ENCODE assay signal across 1 mouse cellular context in the genomic region with DNA sequence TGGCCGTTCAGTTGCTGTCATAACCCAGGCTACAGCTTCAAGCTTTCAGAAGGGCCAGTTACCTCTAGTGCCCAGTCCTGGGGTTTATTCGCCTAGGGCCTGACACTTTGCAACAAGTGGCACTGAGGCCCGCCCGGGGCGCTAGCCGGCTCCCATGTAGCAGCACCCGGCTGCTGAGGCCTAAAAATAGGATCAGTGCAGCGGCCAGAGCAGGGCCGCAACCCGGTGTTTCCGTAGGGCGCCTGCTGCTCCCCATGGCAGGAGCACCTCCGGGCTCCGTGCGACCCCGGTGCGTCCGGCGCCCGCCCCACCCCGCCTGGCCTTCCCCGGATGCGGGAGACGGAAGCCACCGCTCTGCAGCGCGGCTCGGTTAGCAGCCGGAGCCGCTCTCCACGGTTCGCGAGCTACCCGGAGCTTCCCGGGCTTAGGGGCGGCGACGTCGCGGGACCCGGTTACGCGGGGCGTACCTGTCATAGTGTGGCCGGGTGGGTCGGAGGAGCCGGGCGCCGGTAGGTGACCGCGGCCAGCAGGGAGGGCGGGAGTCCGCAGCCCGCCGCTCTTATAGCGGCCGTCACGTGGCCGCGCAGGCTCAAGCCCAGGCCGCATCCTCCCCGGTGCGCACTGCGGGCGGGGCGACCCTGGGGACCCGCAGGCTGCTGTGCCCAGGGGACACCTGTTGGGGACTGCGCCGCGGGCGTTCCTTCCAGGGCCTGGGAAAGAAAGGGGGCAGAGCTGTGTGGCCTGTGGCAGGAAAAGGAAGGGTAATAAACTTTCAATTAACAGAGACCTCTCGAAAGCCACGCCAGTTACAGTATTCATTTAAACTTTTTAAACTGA.
TF ChIP-seq lines count a peak whose summit lies in the region.

Gyg (minus strand) TSS at position 787 of the 837 bp plus-strand sequence.

TF ChIP-seq in CH12.LX, 34 proteins besides CTCF, POLR2A, EP300 and RAD21 (continued from another document):
- TF ChIP-seq ZKSCAN1 (IDR thresholded peaks at IDR 0.05; ENCODE audit: borderline replicate concordance, low read depth, low read length) (no peak), IRF4 (IDR thresholded peaks at IDR 0.05; ENCODE audit: low read depth, low read length) (no peak), CHD2 (IDR thresholded peaks at IDR 0.05; ENCODE audit: low read length) (no peak), TCF12 (IDR thresholded peaks at IDR 0.05; ENCODE audit: low read depth, low read length) (no peak), RCOR1 (conservative IDR thresholded peaks at IDR 0.05; ENCODE audit: low read depth, low read length) (no peak), ZMIZ1 (IDR thresholded peaks at IDR 0.05; ENCODE audit: low read depth, low read length) (no peak), UBTF (IDR thresholded peaks at IDR 0.05; ENCODE audit: low read depth, low read length) (peak; percentile 96; the same call in 1 of the 2 replicates), MAZ (IDR thresholded peaks at IDR 0.05; ENCODE audit: low read depth, low read length) (no peak), BHLHE40 (IDR thresholded peaks at IDR 0.05; ENCODE audit: low read depth, low read length) (peak; percentile 70), JUN (IDR thresholded peaks at IDR 0.05; ENCODE audit: insufficient read depth, low read depth, low read length) (no peak), MEF2A (IDR thresholded peaks at IDR 0.05; ENCODE audit: borderline replicate concordance, low read depth, low read length) (peak; percentile 52; the same call in 1 of the 2 replicates), NRF1 (IDR thresholded peaks at IDR 0.05; ENCODE audit: low read depth, low read length) (peak; percentile 77), HCFC1 (IDR thresholded peaks at IDR 0.05; ENCODE audit: low read depth, low read length) (no peak; the same call in 1 of the 2 replicates), SMC3 (IDR thresholded peaks at IDR 0.05; ENCODE audit: low read depth, low read length) (no peak), KAT2A (IDR thresholded peaks at IDR 0.05; ENCODE audit: insufficient replicate concordance, low read length) (no peak), MYC (IDR thresholded peaks at IDR 0.05; ENCODE audit: low read depth, low read length) (no peak), PAX5 (IDR thresholded peaks at IDR 0.05; ENCODE audit: low read length) (no peak), ETS1 (conservative IDR thresholded peaks at IDR 0.05; ENCODE audit: low read depth, low read length) (no peak), E2F4 (IDR thresholded peaks at IDR 0.05; ENCODE audit: insufficient replicate concordance, low read depth, low read length) (no peak), POLR2AphosphoS2 (IDR thresholded peaks at IDR 0.05; ENCODE audit: low read depth, low read length) (no peak), ELF1 (IDR thresholded peaks at IDR 0.05; ENCODE audit: low read depth, low read length) (peak; percentile 28; the same call in 1 of the 2 replicates), GABPA (IDR thresholded peaks at IDR 0.05; ENCODE audit: insufficient replicate concordance, low read depth, low read length) (no peak)
